ENCODE assay signal across 17 mouse cellular contexts in genomic region chr2:28881275-28881674, GRCm38 (mm10). TPM values are rescaled to one million over a fixed set of nuclear protein-coding genes. Genes with fewer than 3 reads are reported as not detected.
DNase-seq lines count a peak whose midpoint lies in the region; ATAC-seq and TF ChIP-seq lines count a peak whose summit lies in the region.
"Had no signal": no experiment of that assay in that cellular context is flagged by ENCODE, and none has a peak within 500 bp of the region (broad histone marks: within the 10 kb centered on the region; RNA-seq: fewer than 3 reads in every experiment).

No protein-coding gene starts in this region.

- DNase-seq in forebrain, embryonic 14.5 days (ENCODE audit: low spot score): peak; percentile 18
- DNase-seq in forebrain, postnatal 0 days: no peak
- DNase-seq in kidney, postnatal 10 days: peak; percentile 26
- DNase-seq in right cerebral cortex, postnatal 14 days: peak; percentile 19
- no peak for DNase-seq in right cerebral cortex, adult 2 months (ENCODE audit: low spot score in 2 of 2)
- DNase-seq: kidney, adult 9 months had no signal

- H3K4me2 ChIP-seq in forebrain, embryonic 14.5 days (ENCODE audit: low read length): no peak overlapping the region
- H3K4me2 ChIP-seq in forebrain, postnatal 0 days (ENCODE audit: low read depth): no peak overlapping the region
- no peak overlapping the region for H3K4me2 ChIP-seq in kidney, embryonic 14.5 days (replicated peaks; ENCODE audit: low read depth, low read length)
- H3K4me2 ChIP-seq in forebrain, embryonic 12.5 days: no peak overlapping the region
- H3K4me2 ChIP-seq: embryonic facial prominence, embryonic 13.5 days; stomach, embryonic 15.5 days had no signal

- 84% methylated on average over 3 of the region's 3 CpGs for WGBS in forebrain, embryonic 14.5 days
- WGBS in forebrain, postnatal 0 days: 80% methylated on average over 3 of the region's 3 CpGs
- 93% methylated on average over 3 of the region's 3 CpGs for WGBS in kidney, embryonic 14.5 days
- WGBS in forebrain, embryonic 12.5 days: 91% methylated on average over 3 of the region's 3 CpGs

- no peak for ATAC-seq in forebrain, embryonic 14.5 days
- ATAC-seq in forebrain, postnatal 0 days: no peak
- no peak for ATAC-seq in kidney, embryonic 14.5 days (ENCODE audit: low FRiP score, low TSS enrichment)
- no peak for ATAC-seq in forebrain, embryonic 12.5 days (ENCODE audit: low FRiP score)
- ATAC-seq: activated CD4-positive, CD25-positive, alpha-beta regulatory T cell, adult 4 months had no signal

- peaks cover 42% of the 10 kb centered on the region for H3K36me3 ChIP-seq in forebrain, embryonic 14.5 days (ENCODE audit: control insufficient read depth, insufficient read depth, low read length)
- H3K36me3 ChIP-seq in forebrain, postnatal 0 days (ENCODE audit: insufficient read depth): peaks cover 44% of the 10 kb centered on the region
- peaks cover 67% of the 10 kb centered on the region for H3K36me3 ChIP-seq in kidney, embryonic 14.5 days (ENCODE audit: control insufficient read depth, insufficient read depth, low read length)
- peaks cover 46% of the 10 kb centered on the region for H3K36me3 ChIP-seq in forebrain, embryonic 12.5 days (replicated peaks)

- H3K4me1 ChIP-seq in forebrain, embryonic 14.5 days (ENCODE audit: control insufficient read depth, insufficient read depth, low read length): no peaks in the 10 kb centered on the region
- no peaks in the 10 kb centered on the region for H3K4me1 ChIP-seq in forebrain, postnatal 0 days (ENCODE audit: insufficient read depth)
- H3K4me1 ChIP-seq in kidney, embryonic 14.5 days (ENCODE audit: control insufficient read depth, insufficient read depth, low read length): no peaks in the 10 kb centered on the region
- peaks cover 18% of the 10 kb centered on the region for H3K4me1 ChIP-seq in forebrain, embryonic 12.5 days
- H3K4me1 ChIP-seq: embryonic facial prominence, embryonic 13.5 days; heart, embryonic 10.5 days had no signal

- no peak overlapping the region for H3K4me3 ChIP-seq in forebrain, embryonic 14.5 days (ENCODE audit: low read depth, low read length)
- H3K4me3 ChIP-seq in forebrain, postnatal 0 days (ENCODE audit: low read depth, low read length): no peak overlapping the region
- H3K4me3 ChIP-seq in kidney, embryonic 14.5 days (ENCODE audit: low read length): no peak overlapping the region
- H3K4me3 ChIP-seq in forebrain, embryonic 12.5 days (replicated peaks): no peak overlapping the region
- H3K4me3 ChIP-seq: embryonic facial prominence, embryonic 13.5 days; heart, embryonic 10.5 days; midbrain, embryonic 10.5 days; myocyte; stomach, embryonic 15.5 days had no signal

- no peaks in the 10 kb centered on the region for H3K27me3 ChIP-seq in forebrain, embryonic 14.5 days (replicated peaks; ENCODE audit: control insufficient read depth, insufficient read depth, low read length)
- no peaks in the 10 kb centered on the region for H3K27me3 ChIP-seq in forebrain, postnatal 0 days (ENCODE audit: insufficient read depth, low read length)
- no peaks in the 10 kb centered on the region for H3K27me3 ChIP-seq in kidney, embryonic 14.5 days (ENCODE audit: control insufficient read depth, insufficient read depth, low read length)
- no peaks in the 10 kb centered on the region for H3K27me3 ChIP-seq in forebrain, embryonic 12.5 days
- H3K27me3 ChIP-seq: embryonic facial prominence, embryonic 13.5 days; stomach, embryonic 15.5 days had no signal

- no peak for TF ChIP-seq CTCF in forebrain, postnatal 0 days (IDR thresholded peaks at IDR 0.05; ENCODE audit: low read depth)

- no peaks in the 10 kb centered on the region for H3K9me3 ChIP-seq in forebrain, embryonic 14.5 days (replicated peaks; ENCODE audit: control insufficient read depth, low read length)
- no peaks in the 10 kb centered on the region for H3K9me3 ChIP-seq in forebrain, postnatal 0 days (ENCODE audit: low read length)
- H3K9me3 ChIP-seq in kidney, embryonic 14.5 days (ENCODE audit: control insufficient read depth, low read length): no peaks in the 10 kb centered on the region
- H3K9me3 ChIP-seq in forebrain, embryonic 12.5 days: no peaks in the 10 kb centered on the region
- H3K9me3 ChIP-seq: embryonic facial prominence, embryonic 13.5 days; heart, embryonic 10.5 days; midbrain, embryonic 10.5 days; stomach, embryonic 15.5 days had no signal

- no peak overlapping the region for H3K9ac ChIP-seq in forebrain, embryonic 14.5 days (ENCODE audit: low read length)
- no peak overlapping the region for H3K9ac ChIP-seq in forebrain, postnatal 0 days
- H3K9ac ChIP-seq in kidney, embryonic 14.5 days (ENCODE audit: low read depth, low read length): no peak overlapping the region
- H3K9ac ChIP-seq in forebrain, embryonic 12.5 days: no peak overlapping the region
- H3K9ac ChIP-seq: embryonic facial prominence, embryonic 13.5 days; stomach, embryonic 15.5 days had no signal

- H3K27ac ChIP-seq in forebrain, embryonic 14.5 days (ENCODE audit: low read depth, low read length): no peak overlapping the region
- no peak overlapping the region for H3K27ac ChIP-seq in forebrain, postnatal 0 days (ENCODE audit: low read depth, low read length)
- H3K27ac ChIP-seq in kidney, embryonic 14.5 days (ENCODE audit: low read depth, low read length): no peak overlapping the region
- H3K27ac ChIP-seq in forebrain, embryonic 12.5 days: no peak overlapping the region
- H3K27ac ChIP-seq: embryonic facial prominence, embryonic 13.5 days; heart, embryonic 10.5 days; midbrain, embryonic 10.5 days; stomach, embryonic 15.5 days had no signal

RNA-seq across cellular contexts. Expression of gene Barhl1, which starts 35.2 kb away (rescaled TPM):
- 1.4 and 1.5 TPM in 2 replicates for polyA plus RNA-seq in forebrain, embryonic 14.5 days (2014; fragmentation: Nextera tagmentation; extraction: Ambion mirVana)
- total RNA-seq in forebrain, postnatal 0 days (2014; rRNA removed): 0.38 and 0.57 TPM in 2 replicates
- 0.16 and 1.0 TPM in 2 replicates for polyA plus RNA-seq in forebrain, postnatal 0 days (2015; fragmentation: Nextera tagmentation; extraction: Ambion mirVana)
- not detected in 2 replicates for polyA plus RNA-seq in kidney, embryonic 14.5 days (2014; fragmentation: Nextera tagmentation; extraction: Ambion mirVana)
- 4.4 and 5.7 TPM in 2 replicates for polyA plus RNA-seq in forebrain, embryonic 12.5 days (2016; fragmentation: Nextera tagmentation; extraction: Ambion mirVana)
- total RNA-seq: liver, adult 2 months had no signal
- polyA plus RNA-seq: activated CD4-positive, CD25-positive, alpha-beta regulatory T cell, adult 4 months; embryonic facial prominence, embryonic 13.5 days; heart, embryonic 10.5 days; lung, embryonic 16.5 days; small intestine, adult 2 months had no signal

RNA-seq across cellular contexts. Expression of gene Ddx31, which starts 41.1 kb away (rescaled TPM):
- 13.5 and 15.7 TPM in 2 replicates for polyA plus RNA-seq in forebrain, embryonic 14.5 days (2014; fragmentation: Nextera tagmentation; extraction: Ambion mirVana)
- total RNA-seq in forebrain, postnatal 0 days (2014; rRNA removed): 22.3 and 22.9 TPM in 2 replicates
- 9.0 and 10.0 TPM in 2 replicates for polyA plus RNA-seq in forebrain, postnatal 0 days (2015; fragmentation: Nextera tagmentation; extraction: Ambion mirVana)
- 9.4 and 20.0 TPM in 2 replicates for polyA plus RNA-seq in kidney, embryonic 14.5 days (2014; fragmentation: Nextera tagmentation; extraction: Ambion mirVana)
- polyA plus RNA-seq in forebrain, embryonic 12.5 days (2016; fragmentation: Nextera tagmentation; extraction: Ambion mirVana): 18.8 TPM in 2 replicates

RNA-seq across cellular contexts. Expression of gene Gtf3c4, which starts 41.1 kb away (rescaled TPM):
- 20.2 and 24.9 TPM in 2 replicates for polyA plus RNA-seq in forebrain, embryonic 14.5 days (2014; fragmentation: Nextera tagmentation; extraction: Ambion mirVana)
- 59.4 and 86.0 TPM in 2 replicates for total RNA-seq in forebrain, postnatal 0 days (2014; rRNA removed)
- 11.1 and 15.8 TPM in 2 replicates for polyA plus RNA-seq in forebrain, postnatal 0 days (2015; fragmentation: Nextera tagmentation; extraction: Ambion mirVana)
- 16.4 and 31.7 TPM in 2 replicates for polyA plus RNA-seq in kidney, embryonic 14.5 days (2014; fragmentation: Nextera tagmentation; extraction: Ambion mirVana)
- 31.0 and 33.4 TPM in 2 replicates for polyA plus RNA-seq in forebrain, embryonic 12.5 days (2016; fragmentation: Nextera tagmentation; extraction: Ambion mirVana)

Comparison
In these comparisons a context has a peak if more than half of its experiments do, and no peak if none do; other contexts are left out.
1. DNase-seq: peak in forebrain, embryonic 14.5 days (single experiment), kidney, postnatal 10 days (single experiment) and right cerebral cortex, postnatal 14 days (single experiment); none in forebrain, postnatal 0 days (single experiment) and right cerebral cortex, adult 2 months (0 of 2).